Mouse (Mus musculus): Measurements from ENCODE around the gene Alpl. TPM values are rescaled to one million over a fixed set of nuclear protein-coding genes. Genes with fewer than 3 reads are reported as not detected.

Gene Alpl
- polyA plus RNA-seq, 2 experiments: 5.1 TPM

GRCm38 (mm10) chr4:137739151-137739923, 56.8 kb downstream of the Alpl start:
- 40% methylated on average over 9 of the region's 9 CpGs for WGBS (ENCODE audit: insufficient replicate concordance)
- H3K36me3 ChIP-seq (replicated peaks; ENCODE audit: control insufficient read depth, insufficient read depth, low read depth): no peaks in the 10 kb centered on the region
- H3K9ac ChIP-seq (replicated peaks): no peak overlapping the region
- peaks cover 0 to 9% of the 10 kb centered on the region in 2 experiments; a peak in 1 of 4 replicates for H3K4me1 ChIP-seq (replicated peaks; ENCODE audit: control insufficient read depth in 2 of 2, insufficient read depth in 2 of 2, low read length in 1 of 2)
- no peak overlapping the region for H3K4me2 ChIP-seq (ENCODE audit: low read depth)
- ATAC-seq (ENCODE audit: insufficient read depth) (0 out of 2 replicates have a peak, but pooled peaks have one; percentile 40), DNase-seq (ENCODE audit: low read depth in 3 of 3, low spot score in 3 of 3) (no peak)
- TF ChIP-seq EP300 (IDR thresholded peaks at IDR 0.05; ENCODE audit: low read depth) (no peak), CTCF (IDR thresholded peaks at IDR 0.05; ENCODE audit: low read depth) (no peak)
- H3K27me3 ChIP-seq (ENCODE audit: control insufficient read depth, insufficient read depth, low read length): no peaks in the 10 kb centered on the region; the same call in 1 of the 2 replicates
- no peak overlapping the region for H3K4me3 ChIP-seq (ENCODE audit: insufficient read depth in 1 of 2, low read depth in 2 of 2, low read length in 2 of 2)
- H3K27ac ChIP-seq: no peak overlapping the region
- H3K9me3 ChIP-seq (ENCODE audit: control insufficient read depth, low read length): no peaks in the 10 kb centered on the region

- TF ChIP-seq EP300 (IDR thresholded peaks at IDR 0.05; ENCODE audit: low read depth): no peak
- no peak for TF ChIP-seq CTCF (IDR thresholded peaks at IDR 0.05; ENCODE audit: low read depth)
- DNase-seq (ENCODE audit: low read depth in 3 of 3, low spot score in 3 of 3) (no peak), ATAC-seq (ENCODE audit: insufficient read depth) (no peak)
- no peaks in the 10 kb centered on the region; the same call in 1 of the 2 replicates for H3K27me3 ChIP-seq (ENCODE audit: control insufficient read depth, insufficient read depth, low read length)
- peaks cover 0 to 9% of the 10 kb centered on the region in 2 experiments; a peak in 1 of 4 replicates for H3K4me1 ChIP-seq (replicated peaks; ENCODE audit: control insufficient read depth in 2 of 2, insufficient read depth in 2 of 2, low read length in 1 of 2)
- no peak overlapping the region for H3K27ac ChIP-seq
- H3K36me3 ChIP-seq (replicated peaks; ENCODE audit: control insufficient read depth, insufficient read depth, low read depth): no peaks in the 10 kb centered on the region
- WGBS (ENCODE audit: insufficient replicate concordance): 34% methylated on average over 3 of the region's 3 CpGs
- H3K9me3 ChIP-seq (ENCODE audit: control insufficient read depth, low read length): no peaks in the 10 kb centered on the region
- no peak overlapping the region for H3K4me2 ChIP-seq (ENCODE audit: low read depth)
- no peak overlapping the region for H3K4me3 ChIP-seq (ENCODE audit: insufficient read depth in 1 of 2, low read depth in 2 of 2, low read length in 2 of 2)
- H3K9ac ChIP-seq (replicated peaks): no peak overlapping the region
Measured at GRCm38 (mm10) chr4:137737760-137738159, 58.4 kb downstream of the Alpl start.

- no peak overlapping the region for H3K4me3 ChIP-seq (ENCODE audit: insufficient read depth in 1 of 2, low read depth in 2 of 2, low read length in 2 of 2)
- H3K4me2 ChIP-seq (ENCODE audit: low read depth): no peak overlapping the region
- no peaks in the 10 kb centered on the region for H3K9me3 ChIP-seq (ENCODE audit: control insufficient read depth, low read length)
- 54% methylated on average over 11 of the region's 11 CpGs for WGBS (ENCODE audit: insufficient replicate concordance)
- H3K36me3 ChIP-seq (replicated peaks; ENCODE audit: control insufficient read depth, insufficient read depth, low read depth): no peaks in the 10 kb centered on the region
- peaks cover 0 to 9% of the 10 kb centered on the region in 2 experiments; a peak in 1 of 4 replicates for H3K4me1 ChIP-seq (replicated peaks; ENCODE audit: control insufficient read depth in 2 of 2, insufficient read depth in 2 of 2, low read length in 1 of 2)
- no peak for TF ChIP-seq CTCF (IDR thresholded peaks at IDR 0.05; ENCODE audit: low read depth)
- TF ChIP-seq EP300 (IDR thresholded peaks at IDR 0.05; ENCODE audit: low read depth): no peak
- ATAC-seq (ENCODE audit: insufficient read depth) (no peak), DNase-seq (ENCODE audit: low read depth in 3 of 3, low spot score in 3 of 3) (no peak)
- no peak overlapping the region for H3K9ac ChIP-seq (replicated peaks)
- H3K27me3 ChIP-seq (ENCODE audit: control insufficient read depth, insufficient read depth, low read length): no peaks in the 10 kb centered on the region; the same call in 1 of the 2 replicates
- H3K27ac ChIP-seq: no peak overlapping the region
Measured at GRCm38 (mm10) chr4:137736220-137736701, 59.9 kb downstream of the Alpl start.

GRCm38 (mm10) chr4:137733459-137733858, 62.7 kb downstream of the Alpl start:
- no peak overlapping the region for H3K4me3 ChIP-seq (ENCODE audit: insufficient read depth in 1 of 2, low read depth in 2 of 2, low read length in 2 of 2)
- WGBS (ENCODE audit: insufficient replicate concordance): 66% methylated on average over 5 of the region's 5 CpGs
- H3K27me3 ChIP-seq (ENCODE audit: control insufficient read depth, insufficient read depth, low read length): peaks cover 11% of the 10 kb centered on the region
- no peak for TF ChIP-seq EP300 (IDR thresholded peaks at IDR 0.05; ENCODE audit: low read depth)
- TF ChIP-seq CTCF (IDR thresholded peaks at IDR 0.05; ENCODE audit: low read depth): peak; percentile 55
- H3K4me2 ChIP-seq (ENCODE audit: low read depth): no peak overlapping the region
- no peak for DNase-seq (ENCODE audit: low read depth in 3 of 3, low spot score in 3 of 3)
- H3K9ac ChIP-seq (replicated peaks): no peak overlapping the region
- no peaks in the 10 kb centered on the region for H3K36me3 ChIP-seq (replicated peaks; ENCODE audit: control insufficient read depth, insufficient read depth, low read depth)
- no peak for ATAC-seq (ENCODE audit: insufficient read depth)
- H3K4me1 ChIP-seq (replicated peaks; ENCODE audit: control insufficient read depth in 2 of 2, insufficient read depth in 2 of 2, low read length in 1 of 2): no peaks in the 10 kb centered on the region
- H3K27ac ChIP-seq: no peak overlapping the region
- H3K9me3 ChIP-seq (ENCODE audit: control insufficient read depth, low read length): no peaks in the 10 kb centered on the region

- no peaks in the 10 kb centered on the region for H3K4me1 ChIP-seq (replicated peaks; ENCODE audit: control insufficient read depth in 2 of 2, insufficient read depth in 2 of 2, low read length in 1 of 2)
- no peak for DNase-seq (ENCODE audit: low read depth in 3 of 3, low spot score in 3 of 3)
- no peak overlapping the region for H3K4me2 ChIP-seq (ENCODE audit: low read depth)
- peaks cover 14% of the 10 kb centered on the region for H3K27me3 ChIP-seq (ENCODE audit: control insufficient read depth, insufficient read depth, low read length)
- TF ChIP-seq EP300 (IDR thresholded peaks at IDR 0.05; ENCODE audit: low read depth) (no peak), CTCF (IDR thresholded peaks at IDR 0.05; ENCODE audit: low read depth) (no peak)
- WGBS (ENCODE audit: insufficient replicate concordance): 64% methylated on average over 3 of the region's 3 CpGs
- no peaks in the 10 kb centered on the region for H3K9me3 ChIP-seq (ENCODE audit: control insufficient read depth, low read length)
- H3K9ac ChIP-seq (replicated peaks): no peak overlapping the region
- H3K36me3 ChIP-seq (replicated peaks; ENCODE audit: control insufficient read depth, insufficient read depth, low read depth): no peaks in the 10 kb centered on the region
- no peak overlapping the region for H3K4me3 ChIP-seq (ENCODE audit: insufficient read depth in 1 of 2, low read depth in 2 of 2, low read length in 2 of 2)
- ATAC-seq (ENCODE audit: insufficient read depth): no peak
- H3K27ac ChIP-seq: no peak overlapping the region
Measured at GRCm38 (mm10) chr4:137732962-137733361, 63.2 kb downstream of the Alpl start.

All from liver, embryonic 14.5 days (tissue).